Mouse (Mus musculus) ES-Bruce4 (cell line): ENCODE measurements around the gene Slc12a3.

Source experiments
- CTCF ChIP-seq: IDR thresholded peaks from one replicate; pipeline ENCODE4 v1.8.1; 2011; ENCODE audit warnings: low read depth, low read length
- EP300 ChIP-seq: IDR thresholded peaks from 2 replicates; pipeline ENCODE4 v1.6.1; 2011; ENCODE audit warnings: low read depth, low read length; ENCODE audit not compliant: insufficient read depth
- POLR2A ChIP-seq: IDR thresholded peaks from one replicate; pipeline ENCODE4 v1.8.1; 2011; ENCODE audit warnings: low read length; ENCODE audit not compliant: insufficient read depth

DNA sequence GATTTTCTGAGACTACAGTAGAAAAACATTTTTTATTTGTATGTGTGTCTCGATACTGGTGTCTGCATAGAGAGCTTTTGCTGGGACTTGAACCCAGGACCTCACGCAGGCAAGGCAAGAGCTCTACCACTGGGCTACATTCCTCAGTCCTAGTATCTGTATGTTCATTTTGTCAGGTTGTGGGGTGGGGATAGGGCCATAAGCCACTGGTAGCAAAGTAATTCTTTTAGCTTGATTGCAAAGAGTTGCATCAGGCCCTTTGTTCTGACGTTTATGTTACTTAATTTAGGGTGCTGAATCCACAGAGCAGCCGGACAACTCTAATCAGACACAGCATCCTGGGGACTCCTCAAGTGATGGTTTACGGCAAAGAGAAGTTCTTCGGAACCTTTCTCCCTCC is 61.4 kb downstream of the Slc12a3 start:
- TF ChIP-seq CTCF (no peak), POLR2A (no peak), EP300 (no peak)
